Mouse (Mus musculus): ENCODE data around the gene Eva1b. TPM values are rescaled to one million over a fixed set of nuclear protein-coding genes. Genes with fewer than 3 reads are reported as not detected.

Gene Eva1b
- 41.8 and 44.6 TPM in 2 replicates for polyA plus RNA-seq (2015; fragmentation: Nextera tagmentation; extraction: Ambion mirVana)

DNA sequence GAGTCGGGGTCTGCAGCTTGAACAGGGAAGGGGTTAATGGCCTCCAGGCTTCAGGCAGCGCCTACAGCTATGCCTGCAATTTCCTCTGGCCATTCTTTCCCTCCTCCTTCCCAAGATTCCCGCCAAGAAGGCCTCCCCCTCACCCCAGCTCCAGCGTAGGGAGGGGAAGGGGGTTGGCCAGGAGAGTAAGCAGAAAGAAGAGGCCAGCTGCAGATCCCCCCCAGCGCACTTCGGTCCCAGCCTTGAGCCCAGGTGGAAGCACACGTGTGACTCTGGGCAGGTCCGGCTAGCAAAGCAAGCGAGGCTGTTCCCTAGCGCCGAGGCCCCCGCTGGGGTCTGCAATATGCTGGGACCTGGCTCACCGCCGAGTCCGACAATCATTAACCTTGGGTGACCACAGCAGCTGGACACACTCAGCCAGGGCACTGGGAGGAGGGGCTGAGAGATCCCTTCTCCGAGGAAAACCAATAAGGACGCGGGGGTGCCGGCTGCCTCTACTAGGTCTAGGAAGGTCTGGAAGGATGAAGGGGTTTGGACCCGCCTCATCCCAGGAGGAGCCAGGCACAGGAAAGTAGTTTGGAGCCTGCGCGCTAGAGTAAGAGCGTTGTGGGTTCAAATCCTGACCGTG lies at the start of gene Eva1b:
Gene Eva1b (plus strand): TSS at position 212 of the 628 bp plus-strand sequence.
- ATAC-seq, result peak; percentile 84
- peak within 1 kb of the TSS; percentile 71 for H3K4me2 ChIP-seq (replicated peaks)
- peaks cover 39% of the 10 kb centered on the region for H3K4me1 ChIP-seq (replicated peaks)
- H3K27ac ChIP-seq, result peak within 1 kb of the TSS; percentile 92
- peak within 1 kb of the TSS; percentile 54 for H3K4me3 ChIP-seq (replicated peaks)
- WGBS, result 3% methylated on average over 24 of the region's 24 CpGs
- peak within 1 kb of the TSS; percentile 53 for H3K9ac ChIP-seq
- H3K27me3 ChIP-seq (replicated peaks), result no peaks in the 10 kb centered on the region
- no peaks in the 10 kb centered on the region for H3K9me3 ChIP-seq
- H3K36me3 ChIP-seq, result 0 out of 2 replicates have a peak, but pooled peaks cover 3% of the 10 kb centered on the region

DNA sequence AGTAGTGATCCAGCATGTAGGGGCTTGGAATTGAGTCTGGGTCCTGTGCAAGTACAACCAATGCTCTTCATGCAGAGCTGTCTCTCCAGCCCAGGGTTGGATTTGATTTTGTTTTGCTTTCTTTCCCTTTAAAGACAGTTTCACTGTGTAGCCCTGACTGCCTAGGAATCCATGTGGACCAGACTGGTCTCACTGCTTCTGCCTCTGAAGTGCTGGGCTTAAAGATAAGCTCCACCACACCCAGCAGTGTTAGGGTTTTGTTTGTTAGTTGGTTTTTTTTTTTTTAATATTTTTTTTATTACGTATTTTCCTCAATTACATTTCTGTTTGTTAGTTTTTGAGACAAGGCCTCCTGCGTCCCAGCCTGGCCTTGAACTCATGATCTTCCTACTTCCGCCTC lies 48.2 kb upstream of the Eva1b start:
- H3K27ac ChIP-seq, result no peak overlapping the region
- no peaks in the 10 kb centered on the region for H3K27me3 ChIP-seq (replicated peaks)
- no peaks in the 10 kb centered on the region for H3K36me3 ChIP-seq
- no peak overlapping the region for H3K4me3 ChIP-seq (replicated peaks)
- H3K4me2 ChIP-seq (replicated peaks), result no peak overlapping the region
- no peak overlapping the region for H3K9ac ChIP-seq
- H3K9me3 ChIP-seq, result no peaks in the 10 kb centered on the region
- peaks cover 18% of the 10 kb centered on the region for H3K4me1 ChIP-seq (replicated peaks)
- 89% methylated on average over 3 of the region's 3 CpGs for WGBS
- ATAC-seq, result no peak

DNA sequence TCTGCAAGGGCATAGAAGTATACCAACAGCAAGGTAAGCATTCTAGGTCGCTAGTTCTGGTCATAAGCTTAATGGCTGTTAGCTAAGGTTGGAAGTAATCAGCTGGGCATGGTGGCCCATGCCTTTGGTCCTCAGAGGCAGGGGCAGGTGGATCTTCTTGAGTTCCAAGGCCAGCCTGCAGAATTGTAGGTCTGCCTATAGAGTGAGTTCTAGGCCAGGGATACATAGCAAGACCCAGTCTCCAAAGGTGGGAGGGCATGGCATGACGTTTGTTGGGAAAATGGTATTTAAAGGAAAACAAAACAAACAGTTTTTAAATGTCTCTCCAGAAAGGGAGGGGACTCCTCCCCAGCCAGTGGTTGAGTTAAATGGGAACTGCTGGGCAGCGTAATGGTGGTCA lies 46.8 kb upstream of the Eva1b start:
- H3K36me3 ChIP-seq, result no peaks in the 10 kb centered on the region
- H3K4me1 ChIP-seq (replicated peaks), result peaks cover 32% of the 10 kb centered on the region
- no peaks in the 10 kb centered on the region for H3K9me3 ChIP-seq
- no peak overlapping the region for H3K4me3 ChIP-seq (replicated peaks)
- no peak overlapping the region for H3K4me2 ChIP-seq (replicated peaks)
- no peak for ATAC-seq
- no peak overlapping the region for H3K9ac ChIP-seq
- WGBS, result 87% methylated on average over 3 of the region's 3 CpGs
- H3K27ac ChIP-seq, result no peak overlapping the region
- H3K27me3 ChIP-seq (replicated peaks), result no peaks in the 10 kb centered on the region

DNA sequence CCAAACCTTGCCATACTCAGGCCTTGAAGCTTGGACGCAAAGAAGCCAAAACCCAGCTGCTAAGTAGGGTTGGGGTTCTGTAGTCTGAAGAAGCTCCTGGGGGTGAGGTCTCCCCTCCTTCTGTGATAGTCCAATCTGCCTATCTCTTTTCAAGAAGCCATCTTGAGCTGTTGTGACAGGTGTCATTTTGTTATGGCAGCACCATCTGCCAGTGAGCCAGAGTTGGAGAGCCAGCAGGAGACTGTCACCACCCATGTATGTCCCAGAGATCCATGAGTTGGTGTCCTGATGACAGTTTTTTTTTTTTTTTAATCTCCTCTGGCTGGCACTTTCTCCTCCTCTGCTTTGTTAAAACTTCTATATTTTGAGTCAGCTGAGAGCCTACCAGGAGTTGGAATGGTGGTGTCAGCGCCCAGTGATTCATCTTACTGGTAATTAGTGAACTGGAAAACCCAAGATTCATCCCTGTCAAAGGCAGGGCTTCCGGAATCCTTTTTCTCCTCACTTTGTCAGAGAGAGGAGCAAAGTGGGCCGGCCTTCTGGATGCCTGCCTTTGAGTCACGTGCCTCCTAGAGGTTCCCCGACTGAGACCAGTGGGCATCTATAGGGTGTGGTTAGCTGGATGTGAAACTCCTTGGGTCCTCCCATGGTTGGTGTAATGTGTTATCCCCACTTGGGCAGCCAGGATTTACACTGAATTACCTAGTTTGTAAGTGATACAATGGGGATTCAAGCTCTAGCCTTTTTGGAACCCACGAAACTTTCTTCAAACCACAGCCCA lies 45.3 kb upstream of the Eva1b start:
- no peak for ATAC-seq

DNA sequence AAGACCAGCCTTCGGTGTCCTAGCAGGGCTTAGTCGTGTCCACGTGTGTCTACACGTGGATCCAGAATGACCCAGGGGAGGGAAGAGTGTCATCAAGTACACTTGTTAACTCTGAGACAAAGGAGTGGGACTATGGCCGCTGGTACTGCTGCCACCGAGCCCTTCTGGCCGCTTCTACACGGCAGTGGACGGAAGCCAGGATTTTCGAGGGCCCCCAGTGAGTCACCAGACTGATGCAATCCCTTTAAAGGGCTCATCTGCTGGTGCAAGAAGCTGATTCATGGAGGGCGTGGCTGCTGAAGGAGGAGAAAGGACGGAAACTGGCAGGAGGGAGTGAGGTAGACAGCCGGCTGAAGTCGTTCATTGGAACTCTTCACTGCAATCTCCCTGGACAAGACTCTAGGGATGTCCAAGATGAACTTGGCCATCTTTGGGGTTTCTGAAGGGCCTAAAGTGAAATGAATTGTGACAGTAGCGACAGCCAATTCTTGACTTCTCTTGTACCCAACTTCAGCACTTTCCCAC lies 44.4 kb upstream of the Eva1b start:
- Histone ChIP-seq H3K36me3 (no peaks in the 10 kb centered on the region), H3K9ac (peak overlapping the region; percentile 30; the same call in 1 of the 2 replicates), H3K27me3 (replicated peaks) (no peaks in the 10 kb centered on the region), H3K4me3 (replicated peaks) (peak overlapping the region; percentile 81), H3K4me1 (replicated peaks) (peaks cover 33% of the 10 kb centered on the region), H3K4me2 (replicated peaks) (peak overlapping the region; percentile 77), H3K27ac (peak overlapping the region; percentile 91), H3K9me3 (no peaks in the 10 kb centered on the region)
- WGBS, result under 1% methylated on average over 15 of the region's 15 CpGs
- ATAC-seq, result peak; percentile 90

More for the DNA sequence above, 45.3 kb upstream of the Eva1b start:
- peak overlapping the region; percentile 91 for H3K27ac ChIP-seq
- H3K4me1 ChIP-seq (replicated peaks), result peaks cover 30% of the 10 kb centered on the region
- H3K9ac ChIP-seq, result 0 out of 2 replicates have a peak overlapping the region, but pooled peaks have one; percentile 30
- peak overlapping the region; percentile 77 for H3K4me2 ChIP-seq (replicated peaks)
- H3K36me3 ChIP-seq, result no peaks in the 10 kb centered on the region
- no peak overlapping the region for H3K4me3 ChIP-seq (replicated peaks)
- H3K9me3 ChIP-seq, result no peaks in the 10 kb centered on the region
- WGBS, result 50% methylated on average over 7 of the region's 7 CpGs
- H3K27me3 ChIP-seq (replicated peaks), result no peaks in the 10 kb centered on the region

DNA sequence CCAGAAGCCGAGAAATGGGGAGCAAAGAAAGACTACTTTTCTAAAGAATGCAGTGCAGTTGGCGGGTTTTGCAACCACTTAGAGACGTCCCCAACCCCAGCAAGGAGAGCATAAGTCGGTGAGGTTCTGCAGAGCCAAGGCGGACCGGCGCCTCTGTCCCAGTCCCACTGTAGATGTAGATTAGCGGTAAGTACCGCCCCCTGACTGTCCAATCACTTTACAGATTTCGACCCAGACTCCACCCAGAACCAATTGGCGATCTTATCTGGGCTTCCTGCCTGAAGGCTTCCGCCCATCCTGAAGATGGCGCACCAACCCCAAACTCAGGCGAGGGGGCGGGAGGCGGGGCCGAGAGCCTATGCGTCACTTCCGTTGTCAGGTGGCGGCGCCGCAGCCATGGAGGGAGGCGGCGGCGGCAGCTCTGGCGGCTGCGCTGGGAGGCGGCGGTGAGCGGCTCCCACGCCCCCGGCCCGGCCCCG lies 43.9 kb upstream of the Eva1b start, which contains the start of gene Stk40:
Gene Stk40 (plus strand): TSS at position 368 of the 479 bp plus-strand sequence.
- Histone ChIP-seq H3K9me3 (no peaks in the 10 kb centered on the region), H3K4me3 (replicated peaks) (peak within 1 kb of the TSS; percentile 81), H3K4me1 (replicated peaks) (peaks cover 38% of the 10 kb centered on the region), H3K4me2 (replicated peaks) (peak within 1 kb of the TSS; percentile 88), H3K27ac (peak within 1 kb of the TSS; percentile 91), H3K9ac (peak within 1 kb of the TSS; percentile 76), H3K27me3 (replicated peaks) (no peaks in the 10 kb centered on the region), H3K36me3 (no peaks in the 10 kb centered on the region)
- 1% methylated on average over 33 of the region's 34 CpGs for WGBS
- ATAC-seq, result peak; percentile 97

DNA sequence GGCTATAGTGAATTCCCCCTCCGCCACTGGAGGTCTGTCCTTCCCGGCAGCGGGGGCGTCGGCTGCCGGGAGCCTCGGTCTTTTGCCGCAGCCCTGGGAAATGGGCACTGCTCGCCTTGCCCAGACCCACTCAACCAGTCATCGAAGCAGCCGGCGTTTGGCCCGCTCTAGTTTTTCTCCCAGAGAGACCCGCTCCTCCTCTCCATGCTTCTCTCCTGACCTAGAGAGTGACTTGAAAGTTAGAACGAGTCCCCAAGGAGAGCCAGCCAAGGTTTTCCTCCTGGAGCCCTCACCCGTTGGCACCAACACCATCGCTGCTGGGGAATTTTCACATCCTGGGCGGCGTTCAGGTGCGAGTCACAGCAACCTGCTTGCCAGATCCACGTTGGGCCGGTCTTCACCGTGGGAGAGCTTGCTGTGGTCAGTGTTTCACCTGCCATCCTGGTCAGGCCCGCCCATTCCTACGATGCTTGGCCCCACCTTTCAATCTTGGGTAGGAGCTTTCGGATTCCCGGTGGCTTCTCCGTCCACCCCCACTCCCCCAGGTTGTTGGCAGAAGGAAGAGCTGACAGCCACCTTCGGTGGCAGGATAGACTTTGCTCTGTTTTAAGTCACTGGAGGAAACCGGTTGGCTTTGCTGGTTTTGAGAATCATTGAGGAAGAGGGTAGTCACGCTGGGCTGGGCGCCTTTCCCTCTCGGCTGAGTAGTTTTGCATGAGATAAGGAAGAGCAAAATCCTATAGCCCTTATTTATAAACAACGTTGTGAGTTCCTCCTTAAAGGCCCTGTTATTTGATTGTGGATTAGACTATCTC lies 43.1 kb upstream of the Eva1b start:
- Histone ChIP-seq H3K9me3 (no peaks in the 10 kb centered on the region), H3K4me3 (replicated peaks) (peak overlapping the region; percentile 81), H3K27ac (peak overlapping the region; percentile 70), H3K4me1 (replicated peaks) (peaks cover 40% of the 10 kb centered on the region), H3K36me3 (no peaks in the 10 kb centered on the region), H3K9ac (peak overlapping the region; percentile 76), H3K27me3 (replicated peaks) (no peaks in the 10 kb centered on the region), H3K4me2 (replicated peaks) (peak overlapping the region; percentile 88)
- ATAC-seq, result peak; percentile 28
- 2% methylated on average over 33 of the region's 34 CpGs for WGBS

DNA sequence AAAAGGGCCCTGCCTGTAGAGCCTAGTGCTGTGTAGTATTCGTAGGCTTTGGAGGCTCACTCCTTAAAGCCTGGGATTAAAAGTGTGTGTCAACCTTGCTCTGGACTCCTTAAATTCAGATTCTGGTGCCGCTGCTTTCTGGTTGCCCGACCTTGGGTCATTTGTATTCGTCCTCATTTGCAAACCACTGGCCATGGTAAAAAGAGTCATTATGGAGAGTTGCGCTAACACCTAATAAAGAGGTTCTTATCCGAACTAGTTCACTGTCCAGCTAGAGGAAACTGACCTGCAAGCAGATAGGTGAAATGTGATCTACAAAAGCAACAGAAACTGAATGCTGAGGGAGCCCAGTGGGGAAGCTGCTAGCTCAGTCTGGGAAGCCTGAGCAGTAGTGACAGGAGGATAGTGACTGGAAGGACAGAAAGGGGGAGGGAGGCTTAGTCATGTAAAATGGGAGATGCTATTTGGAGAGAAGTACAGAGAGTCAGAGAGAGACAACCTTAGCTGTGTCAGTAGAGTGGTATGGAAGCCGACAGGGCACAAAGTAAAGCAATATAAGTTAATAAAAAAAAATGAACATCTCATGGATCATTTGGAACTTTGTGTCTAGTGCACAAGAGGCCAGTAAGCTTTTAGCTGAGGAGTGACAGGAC lies 42.3 kb upstream of the Eva1b start:
- Histone ChIP-seq H3K4me3 (replicated peaks) (peak overlapping the region; percentile 81), H3K9ac (no peak overlapping the region), H3K27me3 (replicated peaks) (no peaks in the 10 kb centered on the region), H3K9me3 (no peaks in the 10 kb centered on the region), H3K4me2 (replicated peaks) (peak overlapping the region; percentile 88), H3K36me3 (no peaks in the 10 kb centered on the region), H3K4me1 (replicated peaks) (peaks cover 46% of the 10 kb centered on the region), H3K27ac (no peak overlapping the region; the same call in 1 of the 2 replicates)
- 67% methylated on average over 7 of the region's 7 CpGs for WGBS
- no peak for ATAC-seq

DNA sequence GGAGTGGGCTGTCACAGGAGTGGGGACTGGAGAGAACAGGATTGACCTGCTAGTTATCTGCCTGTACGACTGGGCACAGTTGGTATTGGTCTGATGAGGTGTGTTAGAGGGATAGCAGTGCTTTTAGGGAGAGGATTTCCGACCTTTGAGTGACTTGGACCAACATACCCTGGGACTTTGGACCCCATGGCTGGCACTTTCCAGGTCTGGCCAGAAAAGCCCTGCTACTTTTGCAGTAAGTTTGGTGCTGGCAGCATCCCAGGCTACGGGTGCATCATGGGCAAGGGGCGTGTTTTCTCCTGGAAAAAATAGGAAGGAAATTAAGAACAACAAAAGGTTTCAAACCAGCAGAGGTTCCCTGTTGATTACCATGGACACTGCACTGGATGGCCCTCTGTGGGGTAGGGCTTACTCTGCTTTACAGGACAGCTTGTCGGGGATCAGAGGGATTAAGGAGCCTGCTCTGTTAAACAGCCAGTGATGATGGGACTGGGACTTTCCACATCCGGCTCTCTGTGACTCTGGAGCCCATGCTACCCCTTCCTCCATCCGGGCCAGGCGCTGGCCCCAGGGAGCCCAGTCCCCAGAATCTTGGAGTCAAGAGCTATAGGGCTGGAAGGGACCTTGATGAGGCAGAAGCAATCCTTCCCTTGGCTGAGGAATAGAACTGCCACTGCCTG lies 39.3 kb upstream of the Eva1b start:
- WGBS, result 67% methylated on average over 8 of the region's 8 CpGs
- Histone ChIP-seq H3K9ac (no peak overlapping the region), H3K27me3 (replicated peaks) (no peaks in the 10 kb centered on the region), H3K36me3 (no peaks in the 10 kb centered on the region), H3K4me2 (replicated peaks) (no peak overlapping the region), H3K27ac (no peak overlapping the region), H3K4me3 (replicated peaks) (no peak overlapping the region), H3K9me3 (no peaks in the 10 kb centered on the region), H3K4me1 (replicated peaks) (peaks cover 51% of the 10 kb centered on the region)
- no peak for ATAC-seq

DNA sequence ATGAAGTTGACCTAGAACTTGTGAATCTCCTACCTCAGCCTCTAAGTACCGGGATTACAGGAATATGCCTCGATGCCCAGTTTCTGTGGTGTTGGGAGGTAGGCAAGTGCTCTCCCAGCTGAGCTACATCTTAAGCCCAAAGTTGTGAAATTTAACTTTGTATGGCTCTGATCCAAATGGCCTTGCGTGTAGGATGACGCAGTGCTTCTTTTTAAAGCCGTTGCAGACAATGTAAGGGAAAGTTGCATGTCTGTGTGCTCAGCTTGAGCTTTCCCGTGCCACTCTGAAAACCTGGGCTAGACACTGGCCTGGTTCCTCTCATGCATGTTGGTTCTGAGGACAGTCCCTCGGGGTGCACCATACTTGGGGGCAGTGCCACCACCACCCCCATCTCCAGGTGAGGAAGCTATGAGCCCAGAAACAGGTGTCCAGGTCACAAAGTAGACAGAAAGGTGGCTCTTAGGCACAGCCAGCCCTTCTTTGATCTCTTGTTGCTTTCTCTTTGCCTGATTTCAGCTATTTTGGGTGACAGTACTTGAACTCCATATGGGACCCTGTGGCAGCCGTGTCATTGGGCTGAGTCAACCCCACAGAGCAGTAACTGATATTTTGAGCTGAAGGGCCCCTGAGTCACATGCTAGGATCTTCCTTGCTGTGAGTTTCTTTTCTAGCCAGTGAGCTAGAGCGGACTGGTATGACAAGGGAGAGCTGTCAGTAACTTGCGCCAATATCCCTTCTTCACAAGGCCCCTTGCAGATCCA lies 37.8 kb upstream of the Eva1b start:
- no peak for ATAC-seq
- peak overlapping the region; percentile 88 for H3K27ac ChIP-seq
- no peak overlapping the region; the same call in 1 of the 2 replicates for H3K9ac ChIP-seq
- H3K4me2 ChIP-seq (replicated peaks), result peak overlapping the region; percentile 43
- H3K9me3 ChIP-seq, result no peaks in the 10 kb centered on the region
- H3K36me3 ChIP-seq, result no peaks in the 10 kb centered on the region
- H3K4me1 ChIP-seq (replicated peaks), result peaks cover 53% of the 10 kb centered on the region
- WGBS, result 65% methylated on average over 10 of the region's 10 CpGs
- no peaks in the 10 kb centered on the region for H3K27me3 ChIP-seq (replicated peaks)
- no peak overlapping the region for H3K4me3 ChIP-seq (replicated peaks)

Data from intestine, embryonic 15.5 days (tissue).